Mouse (Mus musculus) cerebellum, postnatal 4 days (tissue): ENCODE measurements around the gene Gm45713.
"Not testable (repeated sequence)": the region's sequence is repeated elsewhere in the genome, so short reads cannot be mapped to it uniquely, and the experiment has no call there.

Experiments used
- DNase-seq, 2 experiments: peaks; one replicate each; pipeline ENCODE4 v3.0.0; 2022; ENCODE audit warnings: low spot score in 2 of 2, mixed read lengths in 1 of 2

Gene Gm45713

DNA sequence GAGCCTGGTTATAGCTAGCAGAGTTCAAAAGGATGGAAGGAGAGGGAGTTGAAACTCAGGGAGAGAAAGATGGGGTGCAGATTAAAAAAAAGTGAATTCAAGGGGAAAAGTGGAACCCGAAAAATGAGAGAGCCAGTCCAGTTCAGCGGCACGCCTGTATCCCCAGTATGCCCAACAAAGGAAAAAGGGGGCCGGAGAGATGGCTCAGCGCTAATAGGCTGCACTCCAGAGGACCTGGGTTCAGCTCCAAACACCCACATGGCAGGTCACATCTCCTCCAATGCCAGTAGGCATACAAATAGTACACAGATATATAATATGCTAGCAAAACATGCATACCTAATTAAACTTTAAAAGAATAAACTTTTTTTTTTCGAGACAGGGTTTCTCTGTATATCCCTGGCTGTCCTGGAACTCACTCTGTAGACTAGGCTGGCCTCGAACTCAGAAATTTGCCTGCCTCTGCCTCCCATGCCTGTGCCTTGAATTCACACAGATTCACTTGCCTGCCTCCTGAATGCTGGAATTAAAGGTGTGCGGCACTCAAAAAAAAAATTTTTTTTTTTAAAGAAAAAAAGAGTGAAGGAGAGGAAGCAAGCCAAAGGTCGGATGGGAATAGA is 27.1 kb upstream of the Gm45713 start:
- DNase-seq = no peak

DNA sequence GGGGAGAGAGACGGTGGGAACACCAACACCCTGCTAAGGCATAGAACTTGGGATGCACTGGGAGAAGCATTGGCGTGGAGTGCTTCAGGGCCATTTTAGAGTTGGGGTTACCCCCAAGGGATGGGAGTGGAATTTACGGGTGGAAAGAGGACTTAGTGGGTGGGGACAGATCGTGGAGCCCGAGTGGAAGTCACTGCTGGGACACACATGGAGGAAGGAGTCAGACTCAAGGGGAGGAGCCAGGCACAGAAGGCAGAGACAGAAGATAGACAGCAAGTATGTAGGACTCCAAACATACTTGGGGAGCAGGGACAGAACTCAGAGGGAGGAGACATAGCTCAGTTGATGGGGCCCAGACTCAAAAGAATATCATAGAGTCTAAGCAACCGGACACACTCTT is 26.5 kb upstream of the Gm45713 start:
- no peak for DNase-seq

DNA sequence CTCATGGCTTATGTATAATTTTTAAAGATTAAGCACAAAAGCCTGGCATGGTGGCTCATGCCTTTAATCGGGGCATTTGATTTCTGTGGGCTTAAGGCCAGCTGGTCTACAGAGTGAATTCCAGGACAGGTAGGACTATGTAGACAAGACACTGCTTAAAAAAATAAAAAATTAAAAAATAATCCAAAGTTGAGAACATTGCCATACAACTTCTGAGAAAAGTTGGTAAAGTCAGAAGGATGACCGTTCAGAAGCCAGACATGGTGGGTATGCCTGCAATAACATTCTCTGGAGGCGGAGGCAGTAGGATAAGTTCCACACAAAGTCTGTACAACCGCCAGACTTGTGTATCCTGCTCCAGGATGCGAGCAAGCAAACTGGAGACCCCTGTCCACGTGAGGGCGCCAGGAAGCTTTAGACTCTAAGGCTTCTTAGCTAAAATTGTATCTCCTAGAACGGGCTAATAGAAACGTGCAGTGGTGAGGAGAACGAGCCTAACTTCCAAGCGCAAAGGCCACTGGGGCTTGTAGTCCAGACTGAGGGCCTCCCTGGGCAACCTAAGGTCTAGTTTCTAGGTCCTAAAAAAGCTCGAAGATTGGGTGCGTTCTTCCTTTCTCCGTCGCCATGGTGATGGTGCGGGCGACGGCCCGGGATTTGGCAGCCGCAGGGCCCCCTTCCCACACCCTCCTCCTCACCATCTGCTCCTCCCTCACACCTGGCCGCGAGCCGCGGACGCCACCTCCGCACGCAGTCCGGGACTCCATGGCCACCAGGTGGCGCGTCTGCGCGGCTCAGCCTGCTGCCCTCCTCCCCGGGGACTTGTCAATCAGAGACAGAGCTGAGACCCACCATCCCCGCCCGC is 25.8 kb upstream of the Gm45713 start:
- peak; percentile 91 to 97 for DNase-seq

GRCm38 (mm10) chr7:45160866-45161265 is 24.8 kb upstream of the Gm45713 start:
- DNase-seq = no peak

- no peak for DNase-seq
Measured at GRCm38 (mm10) chr7:45160316-45160800, 24.3 kb upstream of the Gm45713 start.

DNA sequence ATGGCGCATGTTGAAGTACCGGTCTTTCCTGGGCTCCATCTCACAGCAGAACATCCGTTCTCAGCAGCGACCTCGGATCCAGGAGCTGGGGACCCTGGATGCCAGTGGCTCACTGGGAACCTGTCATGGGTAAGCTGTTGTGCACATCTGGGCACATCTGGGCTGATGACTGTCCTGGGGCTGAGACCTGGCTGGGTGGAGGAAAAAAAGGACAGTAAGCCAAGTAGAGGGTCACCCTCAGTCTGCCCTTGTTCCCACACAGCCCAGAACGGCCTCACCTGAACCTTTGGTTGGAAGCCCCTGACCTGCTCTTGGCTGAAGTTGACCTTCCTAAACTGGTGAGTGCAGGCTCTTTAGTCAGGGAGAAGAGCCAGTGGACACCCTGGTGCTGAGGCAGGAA is 23.0 kb upstream of the Gm45713 start:
- DNase-seq = no peak

DNA sequence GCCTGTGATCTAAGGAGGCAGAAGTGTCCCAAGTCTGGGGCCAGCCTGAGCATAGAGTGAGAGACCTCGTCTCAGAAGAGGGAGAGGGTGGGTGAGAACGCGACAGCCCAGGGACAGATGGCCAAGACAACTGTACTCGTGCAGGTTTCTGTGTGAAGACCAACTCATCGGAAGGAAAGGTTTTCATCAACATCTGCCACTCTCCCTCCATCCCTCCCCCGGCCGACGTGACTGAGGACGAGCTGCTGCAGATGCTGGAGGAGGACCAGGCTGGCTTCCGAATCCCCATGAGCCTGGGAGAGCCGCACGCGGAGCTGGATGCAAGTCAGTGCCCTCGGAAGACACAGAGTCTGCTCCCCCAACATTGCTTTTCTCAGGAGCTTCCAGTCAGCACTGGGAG is 21.4 kb upstream of the Gm45713 start:
- DNase-seq = no peak

- no peak for DNase-seq
Measured at GRCm38 (mm10) chr7:45156206-45156605, 20.2 kb upstream of the Gm45713 start.

DNA sequence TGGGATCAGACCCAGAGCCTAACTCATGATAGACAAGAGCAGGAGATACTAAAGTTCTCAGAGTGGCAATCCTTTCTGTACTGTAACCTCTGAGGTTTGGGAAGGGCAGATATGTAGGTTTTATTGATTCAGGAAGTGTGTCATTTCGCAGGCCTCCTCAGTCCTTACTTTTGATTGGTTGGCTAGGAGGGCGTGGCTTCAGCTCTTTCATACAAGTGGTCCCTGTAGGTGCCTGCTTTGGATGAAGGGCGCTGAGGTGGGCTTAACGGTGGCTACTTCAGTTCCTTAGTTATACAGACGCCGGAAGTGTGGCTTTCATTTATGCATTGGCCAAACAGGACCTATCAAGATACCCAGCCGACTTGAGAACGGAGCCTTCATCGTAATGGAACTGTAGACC is 19.6 kb upstream of the Gm45713 start:
- DNase-seq = no peak

- peak in 1 of 2 experiments; percentile 68 for DNase-seq
Measured at GRCm38 (mm10) chr7:45154993-45155514, 19.0 kb upstream of the Gm45713 start.

- peak; percentile 92 to 98 for DNase-seq
Measured at GRCm38 (mm10) chr7:45154096-45154992, 18.3 kb upstream of the Gm45713 start, which contains the start of the genes Pih1d1 and Aldh16a1. Pih1d1 (plus strand) TSS chr7:45154303. Aldh16a1 (minus strand) TSS chr7:45154584.

GRCm38 (mm10) chr7:45153586-45153985 is 17.6 kb upstream of the Gm45713 start:
- DNase-seq = no peak

DNA sequence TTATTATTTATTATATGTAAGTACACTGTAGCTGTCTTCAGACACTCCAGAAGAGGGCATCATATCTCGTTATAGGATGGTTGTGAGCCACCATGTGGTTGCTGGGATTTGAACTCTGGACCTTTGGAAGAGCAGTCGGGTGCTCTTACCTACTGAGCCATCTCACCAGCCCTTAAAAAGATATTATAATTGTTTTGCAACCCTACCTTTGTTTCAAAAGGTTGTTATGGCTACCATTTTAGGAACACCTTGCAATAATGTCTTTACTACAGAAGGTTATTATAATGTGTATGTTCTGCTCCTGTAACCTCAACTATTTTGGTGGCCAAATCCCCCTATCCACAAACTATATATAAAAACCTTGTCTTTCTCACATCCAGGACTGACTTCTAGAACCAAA is 17.0 kb upstream of the Gm45713 start:
- not testable (repeated sequence) for DNase-seq

GRCm38 (mm10) chr7:45151303-45151702 is 15.3 kb upstream of the Gm45713 start:
- DNase-seq = no peak

- no peak for DNase-seq
Measured at GRCm38 (mm10) chr7:45150321-45150720, 14.3 kb upstream of the Gm45713 start.

- no peak for DNase-seq
Measured at GRCm38 (mm10) chr7:45149545-45149944, 13.5 kb upstream of the Gm45713 start.

DNA sequence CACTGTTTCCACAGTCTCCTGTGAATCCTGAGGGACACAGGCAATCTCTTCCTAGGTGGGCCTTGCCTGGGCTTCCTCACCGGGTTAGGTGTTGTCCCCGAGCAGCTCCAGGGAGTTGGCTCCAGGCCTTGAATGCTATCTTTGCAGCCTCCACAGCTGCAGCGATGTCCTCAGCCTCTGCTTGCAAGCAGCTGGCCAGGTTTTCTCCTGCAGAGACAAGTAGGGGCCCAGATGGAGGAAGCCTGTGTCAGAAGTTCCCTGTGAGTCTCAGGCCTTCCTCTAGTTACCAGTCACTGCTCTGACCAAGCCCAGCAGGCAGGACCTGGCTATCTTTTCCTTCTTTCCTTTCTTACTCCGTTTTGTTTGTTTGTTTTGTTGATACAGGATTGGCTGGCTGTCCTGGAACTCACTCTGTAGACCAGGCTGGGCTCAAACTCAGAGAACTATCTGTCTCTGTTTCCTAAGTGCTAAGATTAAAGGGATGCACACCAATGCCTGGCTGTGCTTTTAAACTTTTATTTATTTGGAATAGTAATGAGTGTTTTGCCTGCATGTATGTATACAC is 12.6 kb upstream of the Gm45713 start:
- DNase-seq = no peak

- DNase-seq = no peak
Measured at GRCm38 (mm10) chr7:45147899-45148298, 11.9 kb upstream of the Gm45713 start.

DNA sequence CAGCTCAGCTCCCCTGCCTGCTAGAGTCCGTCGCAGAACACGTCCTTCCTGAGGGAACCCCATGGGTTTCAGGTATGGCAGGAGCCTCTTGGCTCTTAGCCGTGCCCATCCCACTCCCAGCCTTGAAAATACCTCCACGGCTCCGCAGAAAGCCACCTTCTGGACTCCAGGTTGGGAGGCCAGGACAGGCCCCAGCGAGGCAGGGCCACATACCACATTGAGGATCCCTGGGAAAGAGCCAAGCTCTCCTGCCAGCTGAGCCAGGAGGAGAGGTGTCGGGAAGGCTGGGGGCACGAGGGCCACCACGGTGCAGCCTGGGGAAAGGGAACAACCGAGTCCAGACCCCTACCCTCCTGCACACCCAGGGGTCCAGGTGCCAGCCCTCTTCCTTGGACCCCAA is 11.2 kb upstream of the Gm45713 start:
- DNase-seq = no peak

- DNase-seq = no peak
Measured at GRCm38 (mm10) chr7:45145460-45145859, 9.4 kb upstream of the Gm45713 start.
